In genomic region chr5:66968059-66968833, GRCm38 (mm10) we compare ENCODE assay signal across 8 mouse cellular contexts.
DNase-seq lines count a peak whose midpoint lies in the region; ATAC-seq and TF ChIP-seq lines count a peak whose summit lies in the region.

No protein-coding gene starts in this region.

- H3K9me3 ChIP-seq in forebrain, embryonic 14.5 days (replicated peaks; ENCODE audit: control insufficient read depth, low read length): no peaks in the 10 kb centered on the region
- no peaks in the 10 kb centered on the region for H3K9me3 ChIP-seq in intestine, embryonic 14.5 days (ENCODE audit: control insufficient read depth, low read length)
- H3K9me3 ChIP-seq in midbrain, postnatal 0 days (ENCODE audit: low read length): no peaks in the 10 kb centered on the region

- intact Hi-C loops in gastrocnemius, adult 2 months (cut with DNase I): no loop called here
- intact Hi-C loops in left cerebral cortex, adult 2 months (cut with DNase I): no loop called here

- H3K27ac ChIP-seq in gastrocnemius, adult 2 months: peak overlapping the region; percentile 55
- H3K27ac ChIP-seq in forebrain, embryonic 14.5 days (ENCODE audit: low read depth, low read length): peak overlapping the region; percentile 67
- peak overlapping the region; percentile 2; the same call in 1 of the 2 replicates for H3K27ac ChIP-seq in intestine, embryonic 14.5 days (ENCODE audit: low read depth)
- peak overlapping the region; percentile 72; the same call in 1 of the 2 replicates for H3K27ac ChIP-seq in left cerebral cortex, adult 2 months
- H3K27ac ChIP-seq in midbrain, postnatal 0 days (ENCODE audit: low read depth, low read length): peak overlapping the region; percentile 52

- peak overlapping the region; percentile 58 for H3K4me3 ChIP-seq in gastrocnemius, adult 2 months
- peak overlapping the region; percentile 11 for H3K4me3 ChIP-seq in forebrain, embryonic 14.5 days (ENCODE audit: low read depth, low read length)
- H3K4me3 ChIP-seq in intestine, embryonic 14.5 days (ENCODE audit: low read depth, low read length): peak overlapping the region; percentile 22; the same call in 1 of the 2 replicates
- H3K4me3 ChIP-seq in left cerebral cortex, adult 2 months: peak overlapping the region; percentile 33
- peak overlapping the region; percentile 23; the same call in 1 of the 2 replicates for H3K4me3 ChIP-seq in midbrain, postnatal 0 days (ENCODE audit: low read depth, low read length)

- H3K36me3 ChIP-seq in forebrain, embryonic 14.5 days (ENCODE audit: control insufficient read depth, insufficient read depth, low read length): no peaks in the 10 kb centered on the region
- H3K36me3 ChIP-seq in intestine, embryonic 14.5 days (ENCODE audit: control insufficient read depth, insufficient read depth, low read length): no peaks in the 10 kb centered on the region
- no peaks in the 10 kb centered on the region for H3K36me3 ChIP-seq in midbrain, postnatal 0 days (ENCODE audit: insufficient read depth, low read length)

- no peaks in the 10 kb centered on the region for H3K27me3 ChIP-seq in forebrain, embryonic 14.5 days (replicated peaks; ENCODE audit: control insufficient read depth, insufficient read depth, low read length)
- no peaks in the 10 kb centered on the region for H3K27me3 ChIP-seq in intestine, embryonic 14.5 days (replicated peaks; ENCODE audit: control insufficient read depth, insufficient read depth, low read length)
- H3K27me3 ChIP-seq in midbrain, postnatal 0 days (ENCODE audit: insufficient read depth, low read length): no peaks in the 10 kb centered on the region

- H3K9ac ChIP-seq in forebrain, embryonic 14.5 days (ENCODE audit: low read length): peak overlapping the region; percentile 54
- peak overlapping the region; percentile 18; the same call in 1 of the 2 replicates for H3K9ac ChIP-seq in intestine, embryonic 14.5 days (ENCODE audit: low read length)
- peak overlapping the region; percentile 20; the same call in 1 of the 2 replicates for H3K9ac ChIP-seq in midbrain, postnatal 0 days (replicated peaks; ENCODE audit: low read length, poor library complexity, severe bottlenecking)

- peak; percentile 48 for DNase-seq in gastrocnemius, adult 2 months
- no peak for DNase-seq in gastrocnemius, adult 8-10 months (ENCODE audit: low spot score in 2 of 2)
- DNase-seq in forebrain, embryonic 14.5 days (ENCODE audit: low spot score): peak; percentile 85
- DNase-seq in intestine, embryonic 14.5 days (ENCODE audit: low spot score): peak; percentile 72
- peak in 1 of 2 experiments; percentile 50 for DNase-seq in left cerebral cortex, adult 2 months (ENCODE audit: extremely low spot score in 1 of 2, low spot score in 2 of 2)
- peak; percentile 73 for DNase-seq in midbrain, postnatal 0 days (ENCODE audit: low spot score)
- no peak for DNase-seq in urinary bladder, postnatal 4 days (ENCODE audit: low spot score in 2 of 2)
- no peak for DNase-seq in urinary bladder, adult 2 months (ENCODE audit: low spot score)

- WGBS in forebrain, embryonic 14.5 days: 5% methylated on average over 23 of the region's 23 CpGs
- WGBS in intestine, embryonic 14.5 days: 13% methylated on average over 23 of the region's 23 CpGs
- WGBS in midbrain, postnatal 0 days: 4% methylated on average over 23 of the region's 23 CpGs

- H3K4me1 ChIP-seq in forebrain, embryonic 14.5 days (ENCODE audit: control insufficient read depth, insufficient read depth, low read length): peaks cover 26% of the 10 kb centered on the region
- H3K4me1 ChIP-seq in intestine, embryonic 14.5 days (replicated peaks; ENCODE audit: control insufficient read depth, insufficient read depth, low read length): peaks cover 12% of the 10 kb centered on the region; the same call in 1 of the 2 replicates
- peaks cover 7% of the 10 kb centered on the region; the same call in 1 of the 2 replicates for H3K4me1 ChIP-seq in midbrain, postnatal 0 days (ENCODE audit: insufficient read depth, low read length)

- TF ChIP-seq CTCF in gastrocnemius, adult 2 months (IDR thresholded peaks at IDR 0.05): no peak
- no peak for TF ChIP-seq CTCF in left cerebral cortex, adult 2 months (IDR thresholded peaks at IDR 0.05)
- no peak for TF ChIP-seq CTCF in midbrain, postnatal 0 days (IDR thresholded peaks at IDR 0.05)

- H3K4me2 ChIP-seq in forebrain, embryonic 14.5 days (ENCODE audit: low read length): peak overlapping the region; percentile 45
- H3K4me2 ChIP-seq in intestine, embryonic 14.5 days (ENCODE audit: low read length): peak overlapping the region; percentile 52
- H3K4me2 ChIP-seq in midbrain, postnatal 0 days (ENCODE audit: low read depth, low read length, poor library complexity, severe bottlenecking): peak overlapping the region; percentile 48

- peak; percentile 88 for ATAC-seq in forebrain, embryonic 14.5 days
- peak; percentile 55; the same call in 1 of the 2 replicates for ATAC-seq in intestine, embryonic 14.5 days (replicated peaks; ENCODE audit: low FRiP score, low TSS enrichment, low read depth)
- peak; percentile 72 for ATAC-seq in midbrain, postnatal 0 days (ENCODE audit: low FRiP score)

Comparison
In these comparisons a context has a peak if more than half of its experiments do, and no peak if none do; other contexts are left out.
1. DNase-seq: peak in gastrocnemius, adult 2 months (single experiment), forebrain, embryonic 14.5 days (single experiment), intestine, embryonic 14.5 days (single experiment) and midbrain, postnatal 0 days (single experiment); none in gastrocnemius, adult 8-10 months (0 of 2), urinary bladder, postnatal 4 days (0 of 2) and urinary bladder, adult 2 months (single experiment).
2. H3K27ac ChIP-seq: peak in every context shown above with its lines; median percentile 72 in left cerebral cortex, adult 2 months; 67 in forebrain, embryonic 14.5 days; 55 in gastrocnemius, adult 2 months; 52 in midbrain, postnatal 0 days; 2 in intestine, embryonic 14.5 days.
3. Peak in every context shown above with its lines, with median percentiles within 50 percentile points of each other: H3K4me3 ChIP-seq, ATAC-seq, H3K4me2 ChIP-seq and H3K9ac ChIP-seq.